In the genomic region with DNA sequence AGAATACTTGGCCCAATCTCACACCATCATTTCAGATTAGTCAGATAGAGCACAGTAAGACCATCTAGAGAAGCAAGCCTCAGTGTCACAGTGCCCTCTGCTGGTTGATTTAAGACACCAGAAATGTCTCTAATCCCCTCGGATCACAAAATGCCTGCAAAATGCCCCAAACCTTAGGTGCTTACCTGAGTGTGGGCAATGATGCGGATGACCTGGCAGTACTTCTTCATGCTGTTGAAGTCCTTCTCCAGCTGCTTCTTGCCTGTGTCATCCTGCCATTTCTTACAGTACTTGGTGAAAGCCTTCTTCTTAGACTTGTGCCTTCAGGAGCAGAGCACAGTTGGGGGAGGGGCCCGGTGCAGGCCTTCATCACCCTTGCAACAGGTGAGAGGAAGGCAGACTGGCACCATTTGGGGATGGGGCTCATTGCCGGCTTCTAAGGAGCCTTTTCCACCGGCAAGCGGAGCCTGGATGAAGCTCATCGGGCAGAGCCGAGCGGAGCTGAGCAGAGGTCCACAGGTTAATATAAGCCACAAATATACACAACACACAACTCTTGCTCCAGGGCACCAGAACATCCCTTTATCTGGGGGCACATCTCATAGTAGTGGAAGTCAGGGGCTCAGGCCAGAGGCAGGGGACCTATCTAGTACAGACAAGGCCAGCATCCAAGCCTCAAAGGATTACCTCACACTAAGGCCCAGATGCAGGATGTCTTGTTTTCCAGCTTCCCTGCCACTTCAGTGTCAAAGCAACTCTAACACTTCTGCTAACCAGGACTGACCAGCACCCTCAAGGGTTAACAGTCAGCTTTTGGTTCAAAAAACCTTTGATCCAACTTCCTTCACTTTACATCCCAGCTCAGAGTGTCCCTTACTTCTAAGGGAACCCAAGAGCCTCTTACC, we compare ENCODE assay signal across 8 mouse cellular contexts. TPM values are rescaled to one million over a fixed set of nuclear protein-coding genes. Genes with fewer than 3 reads are reported as not detected.
A peak's percentile ranks its signal among the peaks of the same experiment; 100 is the strongest.
DNase-seq lines count a peak whose midpoint lies in the region; ATAC-seq and TF ChIP-seq lines count a peak whose summit lies in the region.

No protein-coding gene starts in this region.

- no peaks in the 10 kb centered on the region for H3K27me3 ChIP-seq in lung, embryonic 16.5 days (ENCODE audit: control insufficient read depth, insufficient read depth, low read depth, low read length)
- H3K27me3 ChIP-seq in forebrain, embryonic 16.5 days (replicated peaks; ENCODE audit: control insufficient read depth, insufficient read depth, low read length): no peaks in the 10 kb centered on the region
- no peaks in the 10 kb centered on the region for H3K27me3 ChIP-seq in limb, embryonic 13.5 days
- H3K27me3 ChIP-seq in neural tube, embryonic 13.5 days: no peaks in the 10 kb centered on the region

- H3K36me3 ChIP-seq in lung, embryonic 16.5 days (ENCODE audit: control insufficient read depth, insufficient read depth, low read length): peaks cover 44% of the 10 kb centered on the region
- H3K36me3 ChIP-seq in forebrain, embryonic 16.5 days (ENCODE audit: control insufficient read depth, insufficient read depth): peaks cover 34% of the 10 kb centered on the region
- peaks cover 61% of the 10 kb centered on the region for H3K36me3 ChIP-seq in limb, embryonic 13.5 days
- peaks cover 53% of the 10 kb centered on the region for H3K36me3 ChIP-seq in neural tube, embryonic 13.5 days

- peak overlapping the region; percentile 91 for H3K4me2 ChIP-seq in lung, embryonic 16.5 days (ENCODE audit: low read depth, low read length)
- peak overlapping the region; percentile 60 for H3K4me2 ChIP-seq in forebrain, embryonic 16.5 days (ENCODE audit: low read length)
- H3K4me2 ChIP-seq in limb, embryonic 13.5 days (replicated peaks): peak overlapping the region; percentile 94
- H3K4me2 ChIP-seq in neural tube, embryonic 13.5 days: peak overlapping the region; percentile 90

- H3K9me3 ChIP-seq in lung, embryonic 16.5 days (ENCODE audit: control insufficient read depth, low read length): no peaks in the 10 kb centered on the region
- no peaks in the 10 kb centered on the region for H3K9me3 ChIP-seq in forebrain, embryonic 16.5 days (ENCODE audit: control insufficient read depth, low read length)
- no peaks in the 10 kb centered on the region for H3K9me3 ChIP-seq in limb, embryonic 13.5 days
- H3K9me3 ChIP-seq in neural tube, embryonic 13.5 days: no peaks in the 10 kb centered on the region

- peak overlapping the region; percentile 82 for H3K4me3 ChIP-seq in lung, embryonic 16.5 days (ENCODE audit: low read length)
- H3K4me3 ChIP-seq in bone marrow, adult 2 months (replicated peaks; ENCODE audit: control insufficient read depth, low read depth, low read length): peak overlapping the region; percentile 43
- peak overlapping the region; percentile 11 for H3K4me3 ChIP-seq in forebrain, embryonic 16.5 days (replicated peaks; ENCODE audit: low read length)
- peak overlapping the region; percentile 87 for H3K4me3 ChIP-seq in limb, embryonic 13.5 days
- peak overlapping the region; percentile 80 for H3K4me3 ChIP-seq in neural tube, embryonic 13.5 days

- ATAC-seq in lung, embryonic 16.5 days (ENCODE audit: low read depth): no peak
- no peak for ATAC-seq in forebrain, embryonic 16.5 days
- ATAC-seq in limb, embryonic 13.5 days (ENCODE audit: low FRiP score, low read depth): no peak
- ATAC-seq in neural tube, embryonic 13.5 days (ENCODE audit: low read depth): no peak

- H3K9ac ChIP-seq in lung, embryonic 16.5 days (ENCODE audit: low read length): peak overlapping the region; percentile 92
- H3K9ac ChIP-seq in forebrain, embryonic 16.5 days (replicated peaks; ENCODE audit: low read depth, low read length): peak overlapping the region; percentile 37
- peak overlapping the region; percentile 96 for H3K9ac ChIP-seq in limb, embryonic 13.5 days
- peak overlapping the region; percentile 96 for H3K9ac ChIP-seq in neural tube, embryonic 13.5 days

- DNase-seq in lung, adult 18-20 months: no peak
- DNase-seq in left cerebral cortex, postnatal 14 days (ENCODE audit: low spot score in 2 of 2): no peak
- no peak for DNase-seq in layer of hippocampus, adult 9-10 months (ENCODE audit: low spot score)

- H3K27ac ChIP-seq in lung, embryonic 16.5 days (ENCODE audit: low read length): 0 out of 2 replicates have a peak overlapping the region, but pooled peaks have one; percentile 12
- H3K27ac ChIP-seq in bone marrow, adult 2 months (ENCODE audit: control insufficient read depth, insufficient read depth, low read depth, low read length, poor library complexity): no peak overlapping the region
- no peak overlapping the region for H3K27ac ChIP-seq in forebrain, embryonic 16.5 days (ENCODE audit: low read length)
- no peak overlapping the region for H3K27ac ChIP-seq in limb, embryonic 13.5 days
- peak overlapping the region; percentile 23; the same call in 1 of the 2 replicates for H3K27ac ChIP-seq in neural tube, embryonic 13.5 days (replicated peaks)

- WGBS in lung, embryonic 16.5 days: 45% methylated on average over 9 of the region's 9 CpGs
- 59% methylated on average over 9 of the region's 9 CpGs for WGBS in bone marrow, adult 2 months
- WGBS in forebrain, embryonic 16.5 days: 61% methylated on average over 9 of the region's 9 CpGs
- 50% methylated on average over 9 of the region's 9 CpGs for WGBS in limb, embryonic 13.5 days
- WGBS in neural tube, embryonic 13.5 days: 62% methylated on average over 9 of the region's 9 CpGs

- TF ChIP-seq POLR2A in bone marrow, adult 2 months (IDR thresholded peaks at IDR 0.05; ENCODE audit: borderline replicate concordance, control insufficient read depth, low read depth, low read length): no peak

- intact Hi-C loops in left cerebral cortex, postnatal 14 days (cut with DNase I): loop anchor here (10.0 kb wide), 1 partner anchor 246 kb away; a partner anchor contains a TSS

- no peak for TF ChIP-seq CTCF in bone marrow, adult 2 months (IDR thresholded peaks at IDR 0.05; ENCODE audit: control insufficient read depth, insufficient read depth, low read length)

- peaks cover 20% of the 10 kb centered on the region for H3K4me1 ChIP-seq in lung, embryonic 16.5 days (replicated peaks; ENCODE audit: control insufficient read depth, insufficient read depth, low read length)
- H3K4me1 ChIP-seq in bone marrow, adult 2 months (ENCODE audit: control insufficient read depth, insufficient read depth, low read length): no peaks in the 10 kb centered on the region; the same call in 1 of the 2 replicates
- peaks cover 24% of the 10 kb centered on the region for H3K4me1 ChIP-seq in forebrain, embryonic 16.5 days (replicated peaks; ENCODE audit: control insufficient read depth, insufficient read depth, low read length)
- H3K4me1 ChIP-seq in limb, embryonic 13.5 days: peaks cover 35% of the 10 kb centered on the region
- H3K4me1 ChIP-seq in neural tube, embryonic 13.5 days (replicated peaks): peaks cover 34% of the 10 kb centered on the region

RNA-seq across cellular contexts. Expression of a gene that starts 10.2 kb away (rescaled TPM):
- polyA plus RNA-seq in lung, embryonic 16.5 days (2015; fragmentation: Nextera tagmentation; extraction: Ambion mirVana): 20.7 and 21.9 TPM in 2 replicates
- 10.7 and 13.4 TPM in 2 replicates for polyA plus RNA-seq in bone marrow, adult 2 months (2011; ENCODE audit: insufficient read depth, insufficient read length, low replicate concordance, missing spikeins)
- 49.5 and 58.4 TPM in 2 replicates for polyA plus RNA-seq in forebrain, embryonic 16.5 days (2015; fragmentation: Nextera tagmentation; extraction: Ambion mirVana)
- 5.5 and 5.6 TPM in 2 replicates for polyA plus RNA-seq in limb, embryonic 13.5 days (2015; fragmentation: Nextera tagmentation; extraction: Ambion mirVana)
- polyA plus RNA-seq in neural tube, embryonic 13.5 days (2015; fragmentation: Nextera tagmentation; extraction: Ambion mirVana): 27.2 and 36.0 TPM in 2 replicates
- 100 to 1,000 TPM; 534 to 540 TPM for total RNA-seq in left cerebral cortex, postnatal 14 days (2021)

RNA-seq across cellular contexts. Expression of a gene that starts 10.7 kb away (rescaled TPM):
- 994 and 1,049 TPM in 2 replicates for polyA plus RNA-seq in lung, embryonic 16.5 days (2015; fragmentation: Nextera tagmentation; extraction: Ambion mirVana)
- polyA plus RNA-seq in bone marrow, adult 2 months (2011; ENCODE audit: insufficient read depth, insufficient read length, low replicate concordance, missing spikeins): 708 and 1,315 TPM in 2 replicates
- 605 and 629 TPM in 2 replicates for polyA plus RNA-seq in forebrain, embryonic 16.5 days (2015; fragmentation: Nextera tagmentation; extraction: Ambion mirVana)
- polyA plus RNA-seq in limb, embryonic 13.5 days (2015; fragmentation: Nextera tagmentation; extraction: Ambion mirVana): 1,057 and 1,068 TPM in 2 replicates
- 597 and 620 TPM in 2 replicates for polyA plus RNA-seq in neural tube, embryonic 13.5 days (2015; fragmentation: Nextera tagmentation; extraction: Ambion mirVana)
- 100 to 1,000 TPM; 449 to 461 TPM for total RNA-seq in left cerebral cortex, postnatal 14 days (2021)

RNA-seq across cellular contexts. Expression of a gene that starts 52.0 kb away (rescaled TPM):
- 31.5 and 33.5 TPM in 2 replicates for polyA plus RNA-seq in lung, embryonic 16.5 days (2015; fragmentation: Nextera tagmentation; extraction: Ambion mirVana)
- polyA plus RNA-seq in bone marrow, adult 2 months (2011; ENCODE audit: insufficient read depth, insufficient read length, low replicate concordance, missing spikeins): 17.0 and 26.6 TPM in 2 replicates
- polyA plus RNA-seq in forebrain, embryonic 16.5 days (2015; fragmentation: Nextera tagmentation; extraction: Ambion mirVana): 40.7 and 43.8 TPM in 2 replicates
- 45.6 and 45.8 TPM in 2 replicates for polyA plus RNA-seq in limb, embryonic 13.5 days (2015; fragmentation: Nextera tagmentation; extraction: Ambion mirVana)
- polyA plus RNA-seq in neural tube, embryonic 13.5 days (2015; fragmentation: Nextera tagmentation; extraction: Ambion mirVana): 35.9 and 38.9 TPM in 2 replicates
- 10 to 100 TPM; 26.2 to 27.8 TPM for total RNA-seq in left cerebral cortex, postnatal 14 days (2021)

Comparison
In these comparisons a context has a peak if more than half of its experiments do, and no peak if none do; other contexts are left out.
1. H3K27ac ChIP-seq: peak in lung, embryonic 16.5 days (single experiment) and neural tube, embryonic 13.5 days (single experiment); none in bone marrow, adult 2 months (single experiment), forebrain, embryonic 16.5 days (single experiment) and limb, embryonic 13.5 days (single experiment).
2. H3K4me3 ChIP-seq: peak in every context shown above with its lines; median percentile 87 in limb, embryonic 13.5 days; 82 in lung, embryonic 16.5 days; 80 in neural tube, embryonic 13.5 days; 43 in bone marrow, adult 2 months; 11 in forebrain, embryonic 16.5 days.
3. H3K9ac ChIP-seq: peak in every context shown above with its lines; median percentile 96 in limb, embryonic 13.5 days; 96 in neural tube, embryonic 13.5 days; 92 in lung, embryonic 16.5 days; 37 in forebrain, embryonic 16.5 days.
4. Peak in every context shown above with its lines, with median percentiles within 50 percentile points of each other: H3K4me2 ChIP-seq.